Mouse (Mus musculus) neural tube, embryonic 11.5 days (tissue): ENCODE data around the gene Vmn1r192. TPM values are rescaled to one million over a fixed set of nuclear protein-coding genes. Genes with fewer than 3 reads are reported as not detected.

ENCODE experiments used
- microRNA-seq: library from miRNA; unstranded; fragments of <30 nt; microRNA quantifications from one replicate; pipeline ENCODE4, GENCODE M21; 2016
- polyA plus RNA-seq: library from polyadenylated mRNA; unstranded; fragments of >200 nt; fragmentation: Nextera tagmentation; extraction: Ambion mirVana; gene quantifications from 2 replicates; pipeline ENCODE4 v1.2.1, GENCODE M21; 2014

The Vmn1r192 gene
- polyA plus RNA-seq, 1 experiment from 2014 or later, result not detected

Small RNAs within 50 kb of the gene (microRNA-seq; reads per million reads assigned to microRNA genes)
- gene Gm23282, result not detected
- gene Gm25084, result not detected

Other genes starting within 250 kb of the Vmn1r192 start
- gene Zfp184, start 246.0 kb downstream of the Vmn1r192 start, polyA plus RNA-seq, result 22.1 and 25.9 TPM in 2 replicates
- 0.16 and 0.19 TPM in 2 replicates for gene Pom121l2, start 209.9 kb downstream of the Vmn1r192 start, polyA plus RNA-seq
- gene Prss16, start 181.4 kb downstream of the Vmn1r192 start, polyA plus RNA-seq, result 0.21 and 0.27 TPM in 2 replicates
- 6.6 and 16.2 TPM in 2 replicates for gene Hist1h2ah, start 155.6 kb downstream of the Vmn1r192 start, polyA plus RNA-seq
- 6.2 and 10.8 TPM in 2 replicates for gene Hist1h2bk, start 155.3 kb downstream of the Vmn1r192 start, polyA plus RNA-seq
- 25.5 and 29.2 TPM in 2 replicates for gene Hist1h4i, start 149.8 kb downstream of the Vmn1r192 start, polyA plus RNA-seq
- gene Hist1h2ag, start 148.2 kb downstream of the Vmn1r192 start, polyA plus RNA-seq, result 51.6 and 61.4 TPM in 2 replicates
- gene Hist1h2bj, start 147.9 kb downstream of the Vmn1r192 start, polyA plus RNA-seq, result 12.4 and 13.1 TPM in 2 replicates
- not detected in 2 replicates for gene Vmn1r188, start 106.7 kb downstream of the Vmn1r192 start, polyA plus RNA-seq
- not detected in 2 replicates for gene Vmn1r189, start 85.3 kb downstream of the Vmn1r192 start, polyA plus RNA-seq
- gene Vmn1r191, start 7.2 kb downstream of the Vmn1r192 start, polyA plus RNA-seq, result not detected in 2 replicates
- not detected in 2 replicates for gene Vmn1r193, start 32.0 kb upstream of the Vmn1r192 start, polyA plus RNA-seq
- not detected in 2 replicates for gene Vmn1r194, start 53.1 kb upstream of the Vmn1r192 start, polyA plus RNA-seq
- not detected in 2 replicates for gene Vmn1r195, start 79.4 kb upstream of the Vmn1r192 start, polyA plus RNA-seq
- gene Vmn1r196, start 98.8 kb upstream of the Vmn1r192 start, polyA plus RNA-seq, result not detected in 2 replicates
- not detected in 2 replicates for gene Vmn1r197, start 133.4 kb upstream of the Vmn1r192 start, polyA plus RNA-seq
- gene Vmn1r198, start 159.2 kb upstream of the Vmn1r192 start, polyA plus RNA-seq, result not detected in 2 replicates
- gene Vmn1r199, start 188.7 kb upstream of the Vmn1r192 start, polyA plus RNA-seq, result not detected in 2 replicates
- gene Vmn1r200, start 199.2 kb upstream of the Vmn1r192 start, polyA plus RNA-seq, result not detected in 2 replicates